Mouse (Mus musculus): ENCODE results near the gene Sytl1.

- TF ChIP-seq CTCF (IDR thresholded peaks at IDR 0.05; ENCODE audit: borderline replicate concordance, control insufficient read depth, extremely low read depth, insufficient read depth, low read length, poor library complexity) (no peak), POLR2A (IDR thresholded peaks at IDR 0.05; ENCODE audit: control insufficient read depth, extremely low read depth, insufficient read depth, low read length, poor library complexity) (no peak)
These were observed 843 bp upstream of the Sytl1 start for GRCm38 (mm10) chr4:133263756-133264155.

All from thymus, adult 2 months (tissue).